Mouse (Mus musculus) heart, postnatal 0 days (tissue): Measurements from ENCODE around the gene Prdm10. TPM values are rescaled to one million over a fixed set of nuclear protein-coding genes. Genes with fewer than 3 reads are reported as not detected.

Source experiments
- ATAC-seq: fragments of 200-750 bp; cut with Nextera tagmentation; 2 replicates; pipeline ENCODE4 v1.8.0; 2017; ENCODE audit warnings: low read depth, moderate number of reproducible peaks, moderate library complexity; ENCODE audit not compliant: insufficient read depth
- DNase-seq: peaks from one replicate; pipeline ENCODE4 v3.0.0-alpha.2; 2016; ENCODE audit warnings: low spot score
- H3K27ac ChIP-seq: fragments of 300-500 bp; sonication (generic); 2 replicates; pipeline ENCODE4 v1.5.1; 2014; ENCODE audit warnings: low read depth, mild to moderate bottlenecking
- H3K27me3 ChIP-seq: fragments of 300-500 bp; sonication (generic); 2 replicates; pipeline ENCODE4 v1.6.1; 2014; ENCODE audit warnings: low read length, mixed read lengths; ENCODE audit not compliant: control insufficient read depth, insufficient read depth
- H3K36me3 ChIP-seq: fragments of 300-500 bp; sonication (generic); replicated peaks from 2 replicates; pipeline ENCODE4 v1.6.1; 2014; ENCODE audit warnings: low read length, mixed read lengths; ENCODE audit not compliant: control insufficient read depth, insufficient read depth
- H3K4me1 ChIP-seq: fragments of 300-500 bp; sonication (generic); 2 replicates; pipeline ENCODE4 v1.6.1; 2014; ENCODE audit warnings: antibody characterized with exemption; ENCODE audit not compliant: control insufficient read depth, insufficient read depth
- H3K4me2 ChIP-seq: fragments of 300-500 bp; sonication (generic); 2 replicates; pipeline ENCODE4 v1.6.1; 2014; ENCODE audit warnings: low read depth, mild to moderate bottlenecking, low read length, moderate library complexity
- H3K4me3 ChIP-seq: fragments of 300-500 bp; sonication (generic); 2 replicates; pipeline ENCODE4 v1.5.1; 2014; ENCODE audit warnings: low read depth, low read length
- H3K9ac ChIP-seq: fragments of 300-500 bp; sonication (generic); replicated peaks from 2 replicates; pipeline ENCODE4 v1.6.1; 2014; ENCODE audit warnings: low read depth, low read length, mixed read lengths
- H3K9me3 ChIP-seq: fragments of 300-500 bp; sonication (generic); replicated peaks from 2 replicates; pipeline ENCODE4 v1.6.1; 2016; ENCODE audit warnings: low read length; ENCODE audit not compliant: control insufficient read depth
- CTCF ChIP-seq: IDR thresholded peaks from 2 replicates; pipeline ENCODE4 v1.5.1; 2016; ENCODE audit warnings: antibody characterized with exemption, control low read depth, low read depth
- EP300 ChIP-seq: IDR thresholded peaks from 2 replicates; pipeline ENCODE4 v1.6.1; 2016; ENCODE audit warnings: antibody characterized with exemption, low read depth
- WGBS: fragments of 180-500 bp; shearing (Covaris S2); extraction: QIAGEN DNeasy Blood & Tissue Kit; methylation state at CpG from one replicate; pipeline ENCODE4 v1.1.7; 2014; 5-methylcytosine and 5-hydroxymethylcytosine counted together
- polyA plus RNA-seq: library from polyadenylated mRNA; unstranded; fragments of >200 nt; fragmentation: Nextera tagmentation; extraction: Ambion mirVana; gene quantifications from 2 replicates; pipeline ENCODE4 v1.2.1, GENCODE M21; 2015
- total RNA-seq: library from RNA; depleted of rRNA; stranded (reverse); fragments of >200 nt; gene quantifications from 2 replicates; pipeline ENCODE4 v1.2.3, GENCODE M21; 2014; ENCODE audit warnings: low replicate concordance

Gene Prdm10
- total and polyA plus RNA-seq, 2 experiments from 2014 or later: 1.2 to 2.6 TPM

DNA sequence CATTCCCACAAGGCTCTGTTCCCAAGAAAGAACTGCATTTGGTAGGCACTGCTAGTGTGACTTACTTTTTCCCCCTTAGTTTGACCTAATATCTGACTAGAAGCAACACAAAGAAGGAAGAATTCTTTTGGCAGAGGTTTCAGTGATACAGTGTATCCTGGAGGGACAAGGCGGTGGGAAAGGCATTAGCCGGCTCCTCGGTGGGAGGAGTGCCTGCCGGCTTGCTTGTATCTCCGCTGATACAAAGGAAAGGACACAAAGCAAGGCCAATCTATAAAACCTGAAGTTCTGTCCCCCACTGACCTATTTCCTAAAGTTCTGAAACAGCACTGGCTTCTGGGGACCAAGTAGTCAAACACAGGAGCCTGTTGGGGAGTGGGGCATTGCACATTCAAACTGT, 24.8 kb downstream of the Prdm10 start:
- Histone ChIP-seq H3K4me3 (no peak overlapping the region), H3K27me3 (no peaks in the 10 kb centered on the region), H3K36me3 (no peaks in the 10 kb centered on the region), H3K4me2 (no peak overlapping the region), H3K9me3 (no peaks in the 10 kb centered on the region), H3K27ac (no peak overlapping the region), H3K4me1 (0 out of 2 replicates have a peak, but pooled peaks cover 5% of the 10 kb centered on the region), H3K9ac (no peak overlapping the region)
- 57% methylated on average over 5 of the region's 5 CpGs for WGBS
- no peak for TF ChIP-seq CTCF
- no peak for TF ChIP-seq EP300
- ATAC-seq (no peak), DNase-seq (no peak)

DNA sequence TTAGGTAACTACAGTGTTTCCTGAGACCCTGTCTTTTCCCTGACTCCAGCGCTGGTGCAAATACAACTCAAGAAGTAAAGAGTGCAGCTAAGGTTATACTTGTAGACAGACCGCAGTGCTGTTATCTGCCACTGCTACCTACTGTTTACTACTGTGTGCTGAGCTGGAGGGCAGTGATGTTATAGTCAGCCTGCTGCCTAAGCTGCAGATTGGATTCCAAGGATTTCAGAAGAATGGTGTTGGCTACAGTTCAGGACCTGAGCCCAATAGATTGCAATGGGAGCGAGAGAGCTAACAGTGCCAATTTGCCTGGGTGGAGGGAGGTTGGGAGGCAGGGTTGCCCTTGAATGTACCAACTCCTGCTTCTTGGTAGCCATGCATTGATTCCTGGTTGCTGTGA, 25.5 kb downstream of the Prdm10 start:
- Histone ChIP-seq H3K9me3 (no peaks in the 10 kb centered on the region), H3K36me3 (no peaks in the 10 kb centered on the region), H3K4me2 (no peak overlapping the region), H3K27me3 (no peaks in the 10 kb centered on the region), H3K9ac (no peak overlapping the region), H3K27ac (no peak overlapping the region), H3K4me1 (0 out of 2 replicates have a peak, but pooled peaks cover 5% of the 10 kb centered on the region), H3K4me3 (no peak overlapping the region)
- WGBS: 63% methylated on average over 3 of the region's 3 CpGs
- ATAC-seq: no peak
- DNase-seq: no peak
- no peak for TF ChIP-seq CTCF
- no peak for TF ChIP-seq EP300

DNA sequence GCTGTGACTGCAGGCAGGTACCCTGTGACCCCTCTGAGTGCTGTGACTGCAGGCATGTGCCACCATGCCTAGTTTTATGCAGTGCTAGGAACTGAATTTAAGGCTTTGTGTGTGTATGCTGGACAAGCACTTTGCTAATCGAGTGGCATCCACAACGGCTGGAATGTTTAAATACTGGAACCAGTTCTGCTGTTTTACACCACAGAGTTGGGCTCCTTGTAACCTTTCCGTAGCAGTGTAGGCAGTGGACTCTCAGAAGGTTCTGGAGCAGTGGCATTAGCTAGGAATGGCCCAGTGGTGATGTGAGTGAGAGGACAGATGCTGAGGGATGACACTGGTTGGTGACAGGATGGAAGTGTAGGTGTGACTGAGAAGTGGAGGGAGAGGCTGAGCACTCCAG, 26.9 kb downstream of the Prdm10 start:
- no peak for TF ChIP-seq EP300
- no peak for TF ChIP-seq CTCF
- no peak overlapping the region for H3K4me3 ChIP-seq
- 82% methylated on average over 3 of the region's 3 CpGs for WGBS
- no peak overlapping the region for H3K4me2 ChIP-seq
- no peaks in the 10 kb centered on the region for H3K9me3 ChIP-seq
- H3K27ac ChIP-seq: no peak overlapping the region
- no peak overlapping the region for H3K9ac ChIP-seq
- no peaks in the 10 kb centered on the region for H3K4me1 ChIP-seq
- no peak for ATAC-seq
- DNase-seq: no peak
- no peaks in the 10 kb centered on the region for H3K36me3 ChIP-seq
- H3K27me3 ChIP-seq: no peaks in the 10 kb centered on the region

DNA sequence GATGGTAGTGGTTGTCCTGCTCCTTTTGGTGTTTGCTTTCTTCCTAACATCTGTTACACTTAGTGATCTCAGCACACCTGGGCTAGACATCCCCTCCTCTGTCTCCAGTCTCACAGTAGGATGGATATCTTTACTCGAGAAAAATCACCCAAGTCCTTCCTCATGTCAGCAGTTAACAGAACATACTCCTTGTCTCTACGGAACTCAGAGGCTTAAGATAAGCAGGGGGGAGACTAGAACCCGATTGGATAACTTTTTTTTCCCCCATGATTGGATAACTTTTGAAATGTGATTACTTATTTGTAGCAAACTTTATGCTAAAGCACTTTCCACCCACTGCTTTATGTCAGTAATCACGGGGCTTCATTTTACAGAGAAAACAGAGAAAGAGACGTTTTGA, 28.7 kb downstream of the Prdm10 start:
- Histone ChIP-seq H3K4me3 (no peak overlapping the region), H3K4me1 (no peaks in the 10 kb centered on the region), H3K27me3 (no peaks in the 10 kb centered on the region), H3K9ac (no peak overlapping the region), H3K36me3 (no peaks in the 10 kb centered on the region), H3K9me3 (no peaks in the 10 kb centered on the region), H3K4me2 (no peak overlapping the region), H3K27ac (no peak overlapping the region)
- DNase-seq (no peak), ATAC-seq (no peak)
- TF ChIP-seq EP300: no peak
- TF ChIP-seq CTCF: no peak
- WGBS: 44% methylated on average over 5 of the region's 5 CpGs

DNA sequence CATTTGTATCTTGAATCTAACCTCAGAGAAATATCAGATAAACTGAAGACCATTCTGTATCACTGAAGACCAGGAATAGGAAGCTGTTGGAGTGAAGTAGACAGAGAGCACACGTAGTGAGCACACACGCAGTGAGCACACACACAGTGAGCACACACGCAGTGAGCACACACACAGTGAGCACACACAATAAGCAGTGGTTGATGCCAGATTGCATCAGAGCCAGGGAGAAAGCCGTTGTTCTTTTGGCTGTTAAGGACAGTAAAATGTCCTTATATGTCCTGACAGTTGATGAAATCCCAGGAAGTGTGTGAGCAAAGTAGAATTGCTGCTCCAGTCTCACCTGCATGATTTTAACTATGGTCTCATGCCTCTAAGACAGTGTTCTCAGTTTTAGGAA, 30.3 kb downstream of the Prdm10 start:
- TF ChIP-seq EP300 (no peak), CTCF (no peak)
- ATAC-seq: no peak

DNA sequence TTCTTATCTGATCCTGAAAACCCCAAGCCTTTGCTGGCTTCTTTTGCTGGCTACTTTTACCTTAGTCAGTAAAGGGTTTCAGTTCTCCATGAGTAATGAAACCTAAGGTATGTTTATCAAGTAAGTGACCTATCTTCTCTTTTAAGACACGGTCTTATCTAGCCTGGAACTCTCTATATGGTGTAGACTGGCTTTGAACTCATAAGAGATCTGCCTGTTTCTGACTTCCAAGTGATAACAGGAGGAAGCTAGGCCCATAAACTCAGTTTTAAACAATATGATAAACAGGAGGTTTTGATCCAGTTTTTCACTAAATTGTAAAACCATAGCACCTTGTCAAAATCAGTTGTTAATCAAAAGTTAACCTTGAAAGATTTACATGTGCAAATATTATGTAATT, 33.5 kb downstream of the Prdm10 start:
- Histone ChIP-seq H3K27ac (no peak overlapping the region), H3K9ac (no peak overlapping the region), H3K27me3 (no peaks in the 10 kb centered on the region), H3K9me3 (no peaks in the 10 kb centered on the region), H3K36me3 (no peaks in the 10 kb centered on the region), H3K4me3 (no peak overlapping the region), H3K4me1 (no peaks in the 10 kb centered on the region), H3K4me2 (no peak overlapping the region)
- no peak for DNase-seq
- 66% methylated on average over 1 of the region's 1 CpGs for WGBS
- no peak for TF ChIP-seq EP300
- no peak for ATAC-seq

More for the DNA sequence above, 30.3 kb downstream of the Prdm10 start:
- Histone ChIP-seq H3K27me3 (no peaks in the 10 kb centered on the region), H3K4me1 (no peaks in the 10 kb centered on the region), H3K36me3 (no peaks in the 10 kb centered on the region), H3K9me3 (no peaks in the 10 kb centered on the region), H3K4me2 (no peak overlapping the region), H3K9ac (no peak overlapping the region), H3K4me3 (no peak overlapping the region), H3K27ac (no peak overlapping the region)
- 89% methylated on average over 4 of the region's 4 CpGs for WGBS
- no peak for DNase-seq
